Mouse (Mus musculus) testis, adult 2 months (tissue): ENCODE measurements around the gene Ift43.

ENCODE experiments used
- CTCF ChIP-seq: fragments of 200-500 bp; IDR thresholded peaks from 2 replicates; pipeline ENCODE4 v1.5.1; 2012; ENCODE audit warnings: low read depth, mild to moderate bottlenecking, inconsistent platforms, low read length, moderate library complexity; ENCODE audit not compliant: control insufficient read depth, insufficient read depth, insufficient replicate concordance
- POLR2A ChIP-seq: fragments of 200-500 bp; IDR thresholded peaks from 2 replicates; pipeline ENCODE4 v1.6.1; 2012; ENCODE audit warnings: low read depth, mild to moderate bottlenecking, inconsistent platforms, low read length, moderate library complexity; ENCODE audit not compliant: control insufficient read depth

DNA sequence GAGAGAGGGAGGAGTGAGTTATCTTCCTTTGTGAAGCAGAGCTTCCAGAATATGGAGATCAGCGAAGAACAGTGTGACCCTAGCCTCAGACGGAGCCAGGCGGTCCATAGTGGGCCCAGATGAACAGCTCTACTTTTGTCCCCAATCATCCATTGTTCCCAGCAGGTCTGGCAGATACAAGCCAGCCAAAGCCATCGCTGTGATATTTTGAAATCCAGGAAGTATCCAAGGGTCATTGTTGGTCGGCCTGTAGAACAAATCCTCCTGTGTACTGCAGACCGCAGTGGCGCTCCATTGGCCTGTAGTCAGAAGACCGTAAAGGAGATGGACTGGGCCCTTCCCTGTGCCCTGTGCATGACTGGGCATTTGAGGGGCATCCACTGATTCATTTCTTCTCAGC, 72.8 kb downstream of the Ift43 start:
- TF ChIP-seq CTCF (no peak), POLR2A (no peak)
